Mouse (Mus musculus) testis, adult 2 months (tissue): ENCODE measurements around the gene Yap1.

Experiments
- CTCF ChIP-seq: fragments of 200-500 bp; IDR thresholded peaks from 2 replicates; pipeline ENCODE4 v1.5.1; 2012; ENCODE audit warnings: low read depth, mild to moderate bottlenecking, inconsistent platforms, low read length, moderate library complexity; ENCODE audit not compliant: control insufficient read depth, insufficient read depth, insufficient replicate concordance
- POLR2A ChIP-seq: fragments of 200-500 bp; IDR thresholded peaks from 2 replicates; pipeline ENCODE4 v1.6.1; 2012; ENCODE audit warnings: low read depth, mild to moderate bottlenecking, inconsistent platforms, low read length, moderate library complexity; ENCODE audit not compliant: control insufficient read depth

- TF ChIP-seq CTCF = no peak
- no peak for TF ChIP-seq POLR2A
These were observed 56.5 kb downstream of the Yap1 start for GRCm38 (mm10) chr9:7947946-7948345.
